ENCODE assay signal across 9 mouse cellular contexts in genomic region chr10:124288301-124288995, GRCm38 (mm10).
DNase-seq lines count a peak whose midpoint lies in the region; ATAC-seq and TF ChIP-seq lines count a peak whose summit lies in the region.
"Had no signal": no experiment of that assay in that cellular context is flagged by ENCODE, and none has a peak within 500 bp of the region (broad histone marks: within the 10 kb centered on the region; RNA-seq: fewer than 3 reads in every experiment).

No protein-coding gene starts in this region.

- TF ChIP-seq EP300 in heart, adult 2 months (IDR thresholded peaks at IDR 0.05; ENCODE audit: insufficient read depth, low read depth, low read length) = no peak

- peak overlapping the region; percentile 33; the same call in 1 of the 2 replicates for H3K4me3 ChIP-seq in heart, adult 2 months
- H3K4me3 ChIP-seq in embryonic facial prominence, embryonic 12.5 days = no peak overlapping the region
- H3K4me3 ChIP-seq in intestine, postnatal 0 days (ENCODE audit: low read depth, low read length) = peak overlapping the region; percentile 26
- H3K4me3 ChIP-seq: liver, embryonic 13.5 days had no signal

- no peak for TF ChIP-seq POLR2A in heart, adult 2 months (IDR thresholded peaks at IDR 0.05; ENCODE audit: insufficient read depth, low read depth, low read length)

- no peak for TF ChIP-seq CTCF in heart, adult 2 months (IDR thresholded peaks at IDR 0.05)
- TF ChIP-seq CTCF in intestine, postnatal 0 days (IDR thresholded peaks at IDR 0.05; ENCODE audit: low read depth) = no peak

- H3K79me2 ChIP-seq in heart, adult 2 months (replicated peaks; ENCODE audit: control insufficient read depth, insufficient read depth, low read length) = no peaks in the 10 kb centered on the region

- no peaks in the 10 kb centered on the region for H3K36me3 ChIP-seq in heart, adult 2 months (ENCODE audit: control insufficient read depth, insufficient read depth, low read length)
- H3K36me3 ChIP-seq in embryonic facial prominence, embryonic 12.5 days = no peaks in the 10 kb centered on the region
- H3K36me3 ChIP-seq in intestine, postnatal 0 days (ENCODE audit: control insufficient read depth, insufficient read depth) = no peaks in the 10 kb centered on the region
- H3K36me3 ChIP-seq: liver, embryonic 13.5 days had no signal

- H3K4me1 ChIP-seq in heart, adult 2 months (ENCODE audit: control insufficient read depth, insufficient read depth, low read length) = no peaks in the 10 kb centered on the region
- no peaks in the 10 kb centered on the region for H3K4me1 ChIP-seq in embryonic facial prominence, embryonic 12.5 days
- no peaks in the 10 kb centered on the region for H3K4me1 ChIP-seq in intestine, postnatal 0 days (replicated peaks; ENCODE audit: control insufficient read depth, insufficient read depth, low read length)
- H3K4me1 ChIP-seq: liver, embryonic 13.5 days had no signal

- intact Hi-C loops in heart, adult 2 months (cut with DNase I) = no loop called here

- H3K27ac ChIP-seq in heart, adult 2 months = no peak overlapping the region
- H3K27ac ChIP-seq in embryonic facial prominence, embryonic 12.5 days = no peak overlapping the region
- no peak overlapping the region for H3K27ac ChIP-seq in intestine, postnatal 0 days (ENCODE audit: low read depth, low read length)
- H3K27ac ChIP-seq: liver, embryonic 13.5 days had no signal

- peak overlapping the region; percentile 25; the same call in 1 of the 2 replicates for H3K4me2 ChIP-seq in embryonic facial prominence, embryonic 12.5 days (replicated peaks)
- peak overlapping the region; percentile 47 for H3K4me2 ChIP-seq in intestine, postnatal 0 days (replicated peaks; ENCODE audit: low read depth)
- H3K4me2 ChIP-seq: liver, embryonic 13.5 days had no signal

- H3K27me3 ChIP-seq in heart, adult 2 months (ENCODE audit: control insufficient read depth, insufficient read depth, low read length) = no peaks in the 10 kb centered on the region; the same call in 1 of the 2 replicates
- no peaks in the 10 kb centered on the region for H3K27me3 ChIP-seq in embryonic facial prominence, embryonic 12.5 days
- H3K27me3 ChIP-seq in intestine, postnatal 0 days (replicated peaks; ENCODE audit: control insufficient read depth, insufficient read depth, low read length) = no peaks in the 10 kb centered on the region
- H3K27me3 ChIP-seq: liver, embryonic 13.5 days had no signal

- WGBS in heart, adult 2 months = 41% methylated on average over 18 of the region's 18 CpGs
- WGBS in embryonic facial prominence, embryonic 12.5 days = 60% methylated on average over 18 of the region's 18 CpGs
- 53% methylated on average over 18 of the region's 18 CpGs for WGBS in intestine, postnatal 0 days

- ATAC-seq in embryonic facial prominence, embryonic 12.5 days (ENCODE audit: insufficient number of reproducible peaks, insufficient read depth, low FRiP score, low TSS enrichment) = no peak
- ATAC-seq in intestine, postnatal 0 days = no peak

- no peaks in the 10 kb centered on the region for H3K9me3 ChIP-seq in embryonic facial prominence, embryonic 12.5 days
- no peaks in the 10 kb centered on the region for H3K9me3 ChIP-seq in intestine, postnatal 0 days (ENCODE audit: control insufficient read depth)
- H3K9me3 ChIP-seq: liver, embryonic 13.5 days had no signal

- DNase-seq in heart, adult 2 months = peak in 1 of 2 experiments; percentile 13
- DNase-seq in heart, adult 11 months = no peak
- peak; percentile 12 to 37 for DNase-seq in lung, postnatal 4 days
- DNase-seq in right cerebral cortex, postnatal 25 days = no peak
- no peak for DNase-seq in layer of hippocampus, postnatal 36 days
- DNase-seq in cerebellum, postnatal 4 days (ENCODE audit: low spot score in 2 of 2) = no peak
- DNase-seq: liver, embryonic 13.5 days had no signal

- H3K9ac ChIP-seq in heart, adult 2 months (ENCODE audit: low read depth, low read length) = peak overlapping the region; percentile 38; the same call in 1 of the 2 replicates
- no peak overlapping the region for H3K9ac ChIP-seq in embryonic facial prominence, embryonic 12.5 days
- no peak overlapping the region for H3K9ac ChIP-seq in intestine, postnatal 0 days (ENCODE audit: low read depth, low read length)
- H3K9ac ChIP-seq: liver, embryonic 13.5 days had no signal

Comparison
In these comparisons a context has a peak if more than half of its experiments do, and no peak if none do; other contexts are left out.
1. DNase-seq: peak in lung, postnatal 4 days (2 of 2); none in heart, adult 11 months (single experiment), right cerebral cortex, postnatal 25 days (single experiment), layer of hippocampus, postnatal 36 days (0 of 2) and cerebellum, postnatal 4 days (0 of 2).